Mouse (Mus musculus): Measurements from ENCODE around the gene Cenpn. TPM values are rescaled to one million over a fixed set of nuclear protein-coding genes. Genes with fewer than 3 reads are reported as not detected.

The Cenpn gene
- polyA plus RNA-seq, 1 experiment from 2014 or later: 33.0 TPM

DNA sequence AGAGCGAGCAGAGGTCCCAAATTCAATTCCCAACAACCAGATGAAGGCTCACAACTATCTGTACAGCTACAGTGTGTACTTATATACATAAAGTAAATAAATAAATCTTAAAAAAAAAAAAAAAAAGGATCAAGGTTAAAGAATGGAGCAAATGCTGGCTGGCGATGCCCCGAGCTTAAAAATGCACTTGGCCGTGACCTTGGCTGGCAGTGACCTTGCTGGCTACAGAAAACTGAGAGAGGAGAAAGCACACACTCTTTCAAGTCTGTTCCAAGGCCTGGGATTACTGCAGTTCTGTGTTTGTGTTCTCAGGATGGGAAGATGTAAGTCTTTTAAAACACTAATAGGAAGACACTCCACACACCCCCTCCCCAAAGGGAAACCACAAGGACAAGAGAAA is 16.8 kb upstream of the Cenpn start:
- H3K36me3 ChIP-seq: 0 out of 2 replicates have a peak, but pooled peaks cover 3% of the 10 kb centered on the region
- H3K27me3 ChIP-seq (replicated peaks): no peaks in the 10 kb centered on the region
- no peaks in the 10 kb centered on the region for H3K4me1 ChIP-seq
- no peak for ATAC-seq (ENCODE audit: insufficient read depth, low FRiP score, low read depth)
- H3K4me3 ChIP-seq (replicated peaks): no peak overlapping the region
- no peak overlapping the region for H3K9ac ChIP-seq
- no peak overlapping the region for H3K27ac ChIP-seq
- WGBS: 95% methylated on average over 4 of the region's 4 CpGs
- H3K4me2 ChIP-seq: no peak overlapping the region
- H3K9me3 ChIP-seq: no peaks in the 10 kb centered on the region

GRCm38 (mm10) chr8:116905252-116905651 is 16.3 kb upstream of the Cenpn start:
- no peak for ATAC-seq (ENCODE audit: insufficient read depth, low FRiP score, low read depth)
- Histone ChIP-seq H3K27me3 (replicated peaks) (no peaks in the 10 kb centered on the region), H3K36me3 (0 out of 2 replicates have a peak, but pooled peaks cover 3% of the 10 kb centered on the region), H3K4me2 (no peak overlapping the region), H3K9me3 (no peaks in the 10 kb centered on the region), H3K4me3 (replicated peaks) (no peak overlapping the region), H3K27ac (no peak overlapping the region), H3K9ac (no peak overlapping the region), H3K4me1 (no peaks in the 10 kb centered on the region)
- WGBS: 84% methylated on average over 4 of the region's 4 CpGs

DNA sequence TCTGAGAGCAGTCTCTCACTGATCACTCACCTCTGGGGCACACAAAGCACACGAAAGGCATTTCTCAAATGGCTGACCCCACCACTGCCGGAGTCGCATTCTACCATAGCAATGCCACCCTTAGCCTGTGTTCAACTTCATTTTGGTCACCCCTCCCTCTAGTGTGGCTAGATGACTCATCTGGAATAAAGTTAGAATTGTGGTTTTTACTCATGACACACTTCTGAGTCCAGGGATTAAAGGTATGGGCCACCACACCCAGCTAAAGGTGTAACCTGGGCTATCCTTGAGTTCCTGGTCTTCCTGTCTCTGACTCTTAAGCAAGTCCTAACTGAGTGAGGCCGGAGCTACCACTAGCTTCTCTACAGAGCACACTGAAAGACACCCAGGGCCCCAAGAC is 15.7 kb upstream of the Cenpn start:
- 91% methylated on average over 4 of the region's 4 CpGs for WGBS
- Histone ChIP-seq H3K36me3 (0 out of 2 replicates have a peak, but pooled peaks cover 4% of the 10 kb centered on the region), H3K9ac (no peak overlapping the region), H3K27me3 (replicated peaks) (no peaks in the 10 kb centered on the region), H3K9me3 (no peaks in the 10 kb centered on the region), H3K27ac (no peak overlapping the region), H3K4me2 (no peak overlapping the region), H3K4me3 (replicated peaks) (no peak overlapping the region), H3K4me1 (no peaks in the 10 kb centered on the region)
- ATAC-seq (ENCODE audit: insufficient read depth, low FRiP score, low read depth): no peak

- Histone ChIP-seq H3K27ac (peak overlapping the region; percentile 87), H3K27me3 (replicated peaks) (no peaks in the 10 kb centered on the region), H3K9ac (peak overlapping the region; percentile 74), H3K36me3 (peaks cover 1% of the 10 kb centered on the region; the same call in 1 of the 2 replicates), H3K9me3 (no peaks in the 10 kb centered on the region), H3K4me2 (peak overlapping the region; percentile 72), H3K4me1 (peaks cover 11% of the 10 kb centered on the region), H3K4me3 (replicated peaks) (peak overlapping the region; percentile 97)
- ATAC-seq (ENCODE audit: insufficient read depth, low FRiP score, low read depth): peak; percentile 59
- under 1% methylated on average over 22 of the region's 22 CpGs for WGBS
These were observed 559 bp upstream of the Cenpn start for GRCm38 (mm10) chr8:116921005-116921336.

DNA sequence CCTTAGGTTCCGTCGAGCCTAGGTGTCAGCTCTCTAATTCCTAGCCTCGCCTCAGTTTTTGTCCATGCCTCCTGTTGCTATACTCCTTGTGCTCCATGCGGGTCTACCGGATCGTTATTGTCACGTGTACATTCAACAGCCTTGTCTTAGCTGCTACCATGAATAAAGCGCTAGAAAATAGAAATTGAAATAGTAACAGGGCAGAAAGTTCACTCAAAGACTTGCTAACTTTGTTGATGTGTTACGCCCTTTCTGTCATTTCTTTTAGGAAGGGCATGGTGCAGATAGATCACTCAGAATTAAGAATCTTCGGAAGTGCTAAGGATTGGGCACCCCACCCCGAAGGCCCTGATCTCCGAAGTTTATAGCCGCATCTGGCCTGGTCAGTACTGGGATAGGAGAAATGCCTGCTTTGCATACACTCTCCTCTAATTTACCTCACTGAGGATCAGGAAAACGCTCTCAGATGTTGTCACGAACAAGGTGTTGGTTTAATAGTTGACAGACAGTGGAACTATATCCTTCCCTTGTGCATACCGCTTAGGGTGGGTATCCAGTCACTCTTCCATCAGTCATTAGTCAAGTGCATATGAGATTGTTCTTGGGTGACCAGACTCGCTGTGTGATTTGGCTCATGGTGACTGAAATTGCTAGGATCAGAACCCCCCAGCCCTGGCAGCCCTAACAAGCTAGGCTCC is 679 bp downstream of the Cenpn start:
- H3K27me3 ChIP-seq (replicated peaks): no peaks in the 10 kb centered on the region
- 29% methylated on average over 17 of the region's 17 CpGs for WGBS
- peaks cover 11% of the 10 kb centered on the region for H3K4me1 ChIP-seq
- peak overlapping the region; percentile 97 for H3K4me3 ChIP-seq (replicated peaks)
- H3K27ac ChIP-seq: peak overlapping the region; percentile 87; the same call in 1 of the 2 replicates
- no peak for ATAC-seq (ENCODE audit: insufficient read depth, low FRiP score, low read depth)
- H3K36me3 ChIP-seq: peaks cover 4% of the 10 kb centered on the region; the same call in 1 of the 2 replicates
- no peaks in the 10 kb centered on the region for H3K9me3 ChIP-seq
- peak overlapping the region; percentile 74 for H3K9ac ChIP-seq
- peak overlapping the region; percentile 72 for H3K4me2 ChIP-seq

GRCm38 (mm10) chr8:116923526-116923925 is 2.0 kb downstream of the Cenpn start:
- no peak overlapping the region for H3K4me3 ChIP-seq (replicated peaks)
- no peaks in the 10 kb centered on the region for H3K27me3 ChIP-seq (replicated peaks)
- H3K4me1 ChIP-seq: peaks cover 11% of the 10 kb centered on the region
- WGBS: 88% methylated on average over 8 of the region's 8 CpGs
- ATAC-seq (ENCODE audit: insufficient read depth, low FRiP score, low read depth): no peak
- H3K9ac ChIP-seq: no peak overlapping the region
- no peak overlapping the region for H3K27ac ChIP-seq
- no peak overlapping the region for H3K4me2 ChIP-seq
- H3K9me3 ChIP-seq: no peaks in the 10 kb centered on the region
- H3K36me3 ChIP-seq: peaks cover 4% of the 10 kb centered on the region

DNA sequence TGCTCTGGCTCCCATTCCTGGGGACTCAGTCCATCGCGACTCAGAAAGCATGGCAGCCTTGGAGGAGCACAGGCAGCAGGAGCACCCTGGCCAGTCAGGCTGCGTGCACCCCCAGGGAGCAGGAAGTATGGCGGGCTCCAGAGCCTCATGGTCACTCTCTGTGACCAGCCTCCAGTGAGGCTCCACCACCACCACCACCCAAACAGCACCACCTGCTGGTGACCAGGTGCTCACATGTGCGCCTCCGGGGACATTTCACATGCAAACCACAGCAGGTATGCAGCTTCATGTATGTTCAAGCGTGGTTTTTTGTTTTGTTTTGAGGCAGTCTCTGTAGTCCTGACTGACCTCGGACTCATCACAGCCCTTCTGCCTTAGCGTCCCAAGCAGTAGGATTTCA is 6.3 kb downstream of the Cenpn start:
- Histone ChIP-seq H3K4me2 (no peak overlapping the region), H3K27me3 (replicated peaks) (no peaks in the 10 kb centered on the region), H3K9me3 (no peaks in the 10 kb centered on the region), H3K36me3 (peaks cover 11% of the 10 kb centered on the region), H3K4me3 (replicated peaks) (no peak overlapping the region), H3K9ac (no peak overlapping the region), H3K27ac (no peak overlapping the region), H3K4me1 (no peaks in the 10 kb centered on the region)
- no peak for ATAC-seq (ENCODE audit: insufficient read depth, low FRiP score, low read depth)
- WGBS: 77% methylated on average over 9 of the region's 9 CpGs

- no peak for ATAC-seq (ENCODE audit: insufficient read depth, low FRiP score, low read depth)
- WGBS: 93% methylated on average over 5 of the region's 5 CpGs
- H3K36me3 ChIP-seq: peaks cover 16% of the 10 kb centered on the region
- no peaks in the 10 kb centered on the region for H3K9me3 ChIP-seq
- H3K4me3 ChIP-seq (replicated peaks): no peak overlapping the region
- H3K9ac ChIP-seq: no peak overlapping the region
- no peak overlapping the region for H3K4me2 ChIP-seq
- no peaks in the 10 kb centered on the region for H3K27me3 ChIP-seq (replicated peaks)
- H3K27ac ChIP-seq: no peak overlapping the region
- no peaks in the 10 kb centered on the region for H3K4me1 ChIP-seq
These were observed 7.1 kb downstream of the Cenpn start for GRCm38 (mm10) chr8:116928588-116928987.

DNA sequence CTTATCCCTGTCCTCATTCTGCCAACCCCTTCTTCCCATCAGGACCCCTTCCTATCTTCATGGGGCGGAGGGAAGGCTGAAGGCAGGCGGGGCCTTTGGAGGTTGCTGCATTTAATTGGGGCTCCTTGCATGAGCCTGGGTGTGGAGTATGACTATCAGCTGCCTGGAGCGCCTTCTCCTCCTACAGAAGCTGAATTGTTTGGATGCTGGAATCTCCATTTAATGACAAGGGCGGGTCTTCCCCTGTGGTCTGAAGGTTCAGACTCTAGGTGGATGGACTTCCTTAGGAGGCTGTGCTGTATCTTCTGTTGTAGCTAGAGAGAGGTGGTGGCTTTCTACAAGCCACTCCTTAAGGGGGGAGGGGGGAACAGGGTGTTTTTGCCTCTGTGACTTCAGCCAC is 13.4 kb downstream of the Cenpn start:
- no peak overlapping the region for H3K4me2 ChIP-seq
- ATAC-seq (ENCODE audit: insufficient read depth, low FRiP score, low read depth): no peak
- no peak overlapping the region for H3K27ac ChIP-seq
- H3K4me3 ChIP-seq (replicated peaks): no peak overlapping the region
- no peaks in the 10 kb centered on the region for H3K9me3 ChIP-seq
- no peaks in the 10 kb centered on the region for H3K27me3 ChIP-seq (replicated peaks)
- 90% methylated on average over 4 of the region's 4 CpGs for WGBS
- H3K9ac ChIP-seq: no peak overlapping the region
- peaks cover 22% of the 10 kb centered on the region for H3K36me3 ChIP-seq
- H3K4me1 ChIP-seq: no peaks in the 10 kb centered on the region

DNA sequence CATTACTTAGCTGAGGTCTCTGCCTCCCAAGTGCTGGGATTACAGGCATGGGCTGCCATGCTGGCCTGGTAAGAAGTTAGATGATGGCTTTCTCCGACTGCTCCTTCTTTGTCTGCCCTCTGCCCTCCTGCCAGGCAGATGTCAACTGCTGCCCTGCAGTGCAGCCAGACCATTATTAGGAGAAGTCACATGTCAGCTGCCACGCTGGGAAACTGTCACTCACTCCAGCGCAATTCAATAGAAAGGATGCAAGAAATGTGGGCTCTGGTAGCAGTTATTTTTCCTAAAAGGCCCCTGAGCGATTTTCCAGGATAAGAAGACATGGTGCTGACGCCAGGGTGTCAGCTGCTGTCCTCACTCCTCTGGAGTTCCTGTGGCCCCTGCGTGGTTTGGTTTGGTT is 14.0 kb downstream of the Cenpn start:
- Histone ChIP-seq H3K4me3 (replicated peaks) (no peak overlapping the region), H3K9ac (no peak overlapping the region), H3K27me3 (replicated peaks) (no peaks in the 10 kb centered on the region), H3K36me3 (peaks cover 22% of the 10 kb centered on the region), H3K4me1 (no peaks in the 10 kb centered on the region), H3K9me3 (no peaks in the 10 kb centered on the region), H3K27ac (no peak overlapping the region), H3K4me2 (no peak overlapping the region)
- no peak for ATAC-seq (ENCODE audit: insufficient read depth, low FRiP score, low read depth)
- 86% methylated on average over 6 of the region's 6 CpGs for WGBS

- WGBS: 70% methylated on average over 12 of the region's 12 CpGs
- Histone ChIP-seq H3K4me1 (peaks cover 17% of the 10 kb centered on the region), H3K4me3 (replicated peaks) (no peak overlapping the region), H3K27ac (no peak overlapping the region), H3K4me2 (peak overlapping the region; percentile 94; the same call in 1 of the 2 replicates), H3K9ac (no peak overlapping the region), H3K27me3 (replicated peaks) (no peaks in the 10 kb centered on the region), H3K9me3 (no peaks in the 10 kb centered on the region), H3K36me3 (0 out of 2 replicates have a peak, but pooled peaks cover 3% of the 10 kb centered on the region)
- ATAC-seq (ENCODE audit: insufficient read depth, low FRiP score, low read depth): no peak
These were observed 20.9 kb downstream of the Cenpn start for GRCm38 (mm10) chr8:116942284-116943058.

DNA sequence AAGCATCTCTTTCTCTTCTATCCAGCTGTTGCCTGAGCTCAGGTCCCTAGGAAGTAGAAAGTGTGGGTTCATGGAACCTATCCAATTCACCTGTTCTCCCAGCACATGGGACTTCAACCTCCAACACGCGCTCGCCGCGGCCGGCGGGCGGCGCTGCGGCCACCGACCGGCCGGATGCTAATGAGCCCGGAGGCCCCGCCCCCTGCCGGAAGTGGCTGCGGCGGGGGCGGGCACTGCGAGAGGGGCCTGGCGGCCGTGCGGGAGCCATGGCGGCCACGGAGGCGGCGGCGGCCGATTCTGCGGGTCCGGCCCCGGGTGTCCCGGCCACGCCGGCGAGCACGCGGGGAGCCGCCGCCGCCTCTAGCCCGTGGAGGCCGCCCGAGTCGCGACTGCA is 21.6 kb downstream of the Cenpn start, which contains the start of gene Atmin:
Atmin (plus strand) TSS at position 233 of the 394 bp plus-strand sequence.
- H3K4me2 ChIP-seq: peak within 1 kb of the TSS; percentile 94
- no peaks in the 10 kb centered on the region for H3K36me3 ChIP-seq
- no peaks in the 10 kb centered on the region for H3K9me3 ChIP-seq
- peaks cover 17% of the 10 kb centered on the region for H3K4me1 ChIP-seq
- H3K27me3 ChIP-seq (replicated peaks): no peaks in the 10 kb centered on the region
- peak; percentile 89 for ATAC-seq (ENCODE audit: insufficient read depth, low FRiP score, low read depth)
- 0% methylated on average over 46 of the region's 46 CpGs for WGBS
- H3K27ac ChIP-seq: no peak within 1 kb of the TSS
- H3K9ac ChIP-seq: peak within 1 kb of the TSS; percentile 73
- H3K4me3 ChIP-seq (replicated peaks): peak within 1 kb of the TSS; percentile 94

Data from stomach, embryonic 15.5 days (tissue).